Mouse (Mus musculus) stomach, postnatal 0 days (tissue): Measurements from ENCODE around the gene Rundc3a.

Source experiments
- CTCF ChIP-seq: IDR thresholded peaks from 2 replicates; pipeline ENCODE4 v1.5.1; 2016; ENCODE audit warnings: antibody characterized with exemption, low read depth, mild to moderate bottlenecking, moderate library complexity
- EP300 ChIP-seq: optimal IDR thresholded peaks from 2 replicates; pipeline ENCODE3; 2016; ENCODE audit warnings: antibody characterized with exemption

GRCm38 (mm10) chr11:102434816-102435705 lies 41.9 kb downstream of the Rundc3a start:
- TF ChIP-seq CTCF: no peak
- TF ChIP-seq EP300: no peak
